In the genomic region with DNA sequence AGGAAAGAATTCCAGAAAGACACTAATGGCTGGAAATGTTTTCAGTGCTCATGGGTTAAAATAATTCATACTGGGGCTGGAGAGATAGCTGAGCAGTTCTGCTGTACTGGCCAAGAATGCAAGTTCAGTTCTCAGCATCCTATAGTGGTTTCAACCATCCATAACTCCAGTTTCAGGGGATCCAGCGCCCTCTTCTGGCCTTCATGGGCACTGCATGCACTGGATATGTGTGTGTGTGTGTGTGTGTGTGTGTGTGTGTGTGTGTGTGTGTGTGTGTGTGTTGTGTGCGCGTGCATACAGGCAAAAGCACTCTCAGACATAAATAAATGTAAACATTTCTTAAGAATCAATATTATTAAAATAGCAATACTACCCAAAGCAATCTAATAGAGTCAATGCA, we compare ENCODE assay signal across 13 mouse cellular contexts. TPM values are rescaled to one million over a fixed set of nuclear protein-coding genes. Genes with fewer than 3 reads are reported as not detected.
DNase-seq lines count a peak whose midpoint lies in the region; ATAC-seq and TF ChIP-seq lines count a peak whose summit lies in the region.
"Had no signal": no experiment of that assay in that cellular context is flagged by ENCODE, and none has a peak within 500 bp of the region (broad histone marks: within the 10 kb centered on the region; RNA-seq: fewer than 3 reads in every experiment).

No protein-coding gene starts in this region.

- in situ Hi-C loops in CH12.LX (cut with MboI; ENCODE audit: low pct_ligation_motif_present, low pct_unique_long_range_greater_than_20kb, low sequenced_read_pairs) = no loop called here

- peaks cover 9% of the 10 kb centered on the region for H3K4me1 ChIP-seq in kidney, postnatal 0 days (replicated peaks; ENCODE audit: insufficient read depth, low read length)
- peaks cover 2 to 5% of the 10 kb centered on the region in 2 experiments; a peak in 1 of 4 replicates for H3K4me1 ChIP-seq in CH12.LX (ENCODE audit: control insufficient read depth in 1 of 2, insufficient read depth in 2 of 2)

- TF ChIP-seq CTCF in kidney, postnatal 0 days (IDR thresholded peaks at IDR 0.05; ENCODE audit: low read depth) = peak; percentile 62
- TF ChIP-seq CTCF in CH12.LX (conservative IDR thresholded peaks at IDR 0.05 in 1 of 2, IDR thresholded peaks at IDR 0.05 in 1 of 2; ENCODE audit: low read depth in 2 of 2, low read length in 2 of 2) = peak in 1 of 2 experiments; percentile 56; a peak in 3 of 4 replicates

- dilution Hi-C loops in CH12.LX (cut with MboI; ENCODE audit: extremely low pct_ligation_motif_present, extremely low pct_unique_long_range_greater_than_20kb, low sequenced_read_pairs) = no loop called here

- H3K79me2 ChIP-seq in CH12.LX (replicated peaks; ENCODE audit: control insufficient read depth, extremely low read depth, insufficient read depth, poor library complexity, severe bottlenecking) = no peaks in the 10 kb centered on the region

- H3K27ac ChIP-seq in kidney, postnatal 0 days = no peak overlapping the region
- no peak overlapping the region for H3K27ac ChIP-seq in CH12.LX (ENCODE audit: insufficient read depth, low read depth)
- H3K27ac ChIP-seq: hindbrain, embryonic 15.5 days; limb, embryonic 15.5 days; midbrain, embryonic 13.5 days had no signal

- H3K4me2 ChIP-seq in kidney, postnatal 0 days (ENCODE audit: low read length) = no peak overlapping the region
- H3K4me2 ChIP-seq in CH12.LX (ENCODE audit: insufficient read depth, low read depth, poor library complexity, severe bottlenecking) = no peak overlapping the region
- H3K4me2 ChIP-seq: hindbrain, embryonic 15.5 days; limb, embryonic 15.5 days; midbrain, embryonic 13.5 days had no signal

- no peak for TF ChIP-seq POLR2A in CH12.LX (IDR thresholded peaks at IDR 0.05; ENCODE audit: low read depth, low read length)

- no peaks in the 10 kb centered on the region for H3K27me3 ChIP-seq in kidney, postnatal 0 days (ENCODE audit: insufficient read depth, low read length)
- peaks cover 13% of the 10 kb centered on the region for H3K27me3 ChIP-seq in CH12.LX (replicated peaks)
- H3K27me3 ChIP-seq: hindbrain, embryonic 15.5 days; limb, embryonic 15.5 days; midbrain, embryonic 13.5 days had no signal

- no peaks in the 10 kb centered on the region for H3K9me3 ChIP-seq in kidney, postnatal 0 days (replicated peaks; ENCODE audit: low read length)
- H3K9me3 ChIP-seq in CH12.LX (replicated peaks; ENCODE audit: low read length) = peaks cover 1% of the 10 kb centered on the region
- H3K9me3 ChIP-seq: hindbrain, embryonic 15.5 days; limb, embryonic 15.5 days had no signal

- DNase-seq in kidney, postnatal 0 days (ENCODE audit: low spot score) = no peak
- no peak for DNase-seq in kidney, postnatal 10 days
- peak; percentile 47 for DNase-seq in A20 (ENCODE audit: low read depth, low spot score)
- peak; percentile 29 for DNase-seq in CH12.LX (ENCODE audit: extremely low read depth)
- DNase-seq in induced T-regulatory cell, adult 2 months (ENCODE audit: low read depth) = peak; percentile 67
- no peak for DNase-seq in urinary bladder, postnatal 4 days (ENCODE audit: low spot score in 2 of 2)
- no peak for DNase-seq in embryo, embryonic 9.5 days (ENCODE audit: extremely low spot score)
- no peak for DNase-seq in urinary bladder, adult 18-20 months (ENCODE audit: low spot score in 2 of 2)
- DNase-seq: cerebellum, adult 8-10 months; layer of hippocampus, adult 9-11 months had no signal

- no peak overlapping the region for H3K9ac ChIP-seq in kidney, postnatal 0 days (ENCODE audit: low read depth, low read length)
- H3K9ac ChIP-seq in CH12.LX (ENCODE audit: insufficient read depth, low read depth) = no peak overlapping the region
- H3K9ac ChIP-seq: hindbrain, embryonic 15.5 days; limb, embryonic 15.5 days; midbrain, embryonic 13.5 days had no signal

- no peak for TF ChIP-seq EP300 in CH12.LX (IDR thresholded peaks at IDR 0.05; ENCODE audit: low read length)

- H3K36me3 ChIP-seq in kidney, postnatal 0 days (ENCODE audit: insufficient read depth, low read length) = no peaks in the 10 kb centered on the region
- no peaks in the 10 kb centered on the region for H3K36me3 ChIP-seq in CH12.LX (replicated peaks in 1 of 2; ENCODE audit: control insufficient read depth in 1 of 2, insufficient read depth in 1 of 2, low read length in 1 of 2)
- H3K36me3 ChIP-seq: limb, embryonic 15.5 days; midbrain, embryonic 13.5 days had no signal

- ATAC-seq in kidney, postnatal 0 days (replicated peaks; ENCODE audit: low FRiP score, low read depth) = no peak
- ATAC-seq: midbrain, embryonic 13.5 days had no signal

- peak; percentile 9 for TF ChIP-seq RAD21 in CH12.LX (IDR thresholded peaks at IDR 0.05; ENCODE audit: low read depth, low read length)

- no peak overlapping the region for H3K4me3 ChIP-seq in kidney, postnatal 0 days (replicated peaks; ENCODE audit: low read depth, low read length)
- no peak overlapping the region for H3K4me3 ChIP-seq in CH12.LX (replicated peaks in 1 of 3; ENCODE audit: low read depth in 2 of 3, low read length in 2 of 3, poor library complexity in 1 of 3)
- H3K4me3 ChIP-seq: hindbrain, embryonic 15.5 days; limb, embryonic 15.5 days; midbrain, embryonic 13.5 days had no signal

- WGBS in kidney, postnatal 0 days = 71% methylated on average over 3 of the region's 3 CpGs

TF ChIP-seq in CH12.LX, 34 proteins besides CTCF, POLR2A, EP300 and RAD21:
- no peak for TF ChIP-seq MXI1 (IDR thresholded peaks at IDR 0.05; ENCODE audit: low read depth, low read length)
- no peak for TF ChIP-seq CHD1 (IDR thresholded peaks at IDR 0.05; ENCODE audit: low read depth, low read length)
- no peak for TF ChIP-seq GABPA (IDR thresholded peaks at IDR 0.05; ENCODE audit: insufficient replicate concordance, low read depth, low read length)
- TF ChIP-seq E2F4 (IDR thresholded peaks at IDR 0.05; ENCODE audit: insufficient replicate concordance, low read depth, low read length) = no peak
- TF ChIP-seq SIN3A (IDR thresholded peaks at IDR 0.05; ENCODE audit: low read length) = no peak
- peak; percentile 22; the same call in 1 of the 2 replicates for TF ChIP-seq SMC3 (IDR thresholded peaks at IDR 0.05; ENCODE audit: low read depth, low read length)

RNA-seq across cellular contexts. Expression of gene Lrrfip1, which starts 22.8 kb away (rescaled TPM):
- polyA plus RNA-seq in kidney, postnatal 0 days (2015; fragmentation: Nextera tagmentation; extraction: Ambion mirVana) = 46.3 and 56.9 TPM in 2 replicates
- total RNA-seq in CH12.LX (2012; rRNA removed) (19.1 and 22.8 TPM in 2 replicates), CH12.LX (2014; rRNA removed) (16.9 and 17.2 TPM in 2 replicates)
- 30.5 and 31.7 TPM in 2 replicates for polyA plus RNA-seq in CH12.LX (2012; ENCODE audit: insufficient read length, low read depth)

RNA-seq across cellular contexts. Expression of gene Rab17, which starts 51.8 kb away (rescaled TPM):
- polyA plus RNA-seq in kidney, postnatal 0 days (2015; fragmentation: Nextera tagmentation; extraction: Ambion mirVana) = 21.3 and 23.3 TPM in 2 replicates
- total RNA-seq in CH12.LX (2012; rRNA removed) (0.55 and 0.64 TPM in 2 replicates), CH12.LX (2014; rRNA removed) (0.15 and 0.26 TPM in 2 replicates)
- 0.59 and 1.1 TPM in 2 replicates for polyA plus RNA-seq in CH12.LX (2012; ENCODE audit: insufficient read length, low read depth)
- polyA plus RNA-seq: midbrain, embryonic 13.5 days had no signal

Comparison
In these comparisons a context has a peak if more than half of its experiments do, and no peak if none do; other contexts are left out.
1. DNase-seq: peak in A20 (single experiment), CH12.LX (single experiment) and induced T-regulatory cell, adult 2 months (single experiment); none in kidney, postnatal 0 days (single experiment), kidney, postnatal 10 days (single experiment), urinary bladder, postnatal 4 days (0 of 2), embryo, embryonic 9.5 days (single experiment) and urinary bladder, adult 18-20 months (0 of 2).
2. RNA of gene Rab17, which starts 51.8 kb away (polyA plus RNA-seq): 21.3 to 23.3 TPM in kidney, postnatal 0 days; 0.59 to 1.1 TPM in CH12.LX; every median in the first group is over 10 times any median in the second.